Mouse (Mus musculus): ENCODE measurements around the gene Zbtb43. TPM values are rescaled to one million over a fixed set of nuclear protein-coding genes. Genes with fewer than 3 reads are reported as not detected.

Gene Zbtb43
- total and polyA plus RNA-seq, 2 experiments from 2014 or later: 21.2 to 39.6 TPM

GRCm38 (mm10) chr2:33414019-33414418, 54.3 kb downstream of the Zbtb43 start:
- Histone ChIP-seq H3K27ac (ENCODE audit: low read depth, low read length) (no peak overlapping the region), H3K4me2 (ENCODE audit: low read depth, low read length, poor library complexity, severe bottlenecking) (no peak overlapping the region), H3K4me3 (ENCODE audit: low read depth, low read length) (no peak overlapping the region), H3K36me3 (ENCODE audit: insufficient read depth, low read length) (peaks cover 22% of the 10 kb centered on the region), H3K4me1 (ENCODE audit: insufficient read depth, low read length) (no peaks in the 10 kb centered on the region), H3K27me3 (ENCODE audit: insufficient read depth, low read length) (no peaks in the 10 kb centered on the region), H3K9me3 (ENCODE audit: low read length) (no peaks in the 10 kb centered on the region), H3K9ac (replicated peaks; ENCODE audit: low read length, poor library complexity, severe bottlenecking) (no peak overlapping the region)
- ATAC-seq (ENCODE audit: low FRiP score) (no peak), DNase-seq (ENCODE audit: low spot score) (no peak)
- no peak for TF ChIP-seq CTCF (IDR thresholded peaks at IDR 0.05)
- WGBS: 93% methylated on average over 13 of the region's 13 CpGs

- ATAC-seq (ENCODE audit: low FRiP score) (no peak), DNase-seq (ENCODE audit: low spot score) (no peak)
- Histone ChIP-seq H3K27ac (ENCODE audit: low read depth, low read length) (no peak overlapping the region), H3K9me3 (ENCODE audit: low read length) (no peaks in the 10 kb centered on the region), H3K4me1 (ENCODE audit: insufficient read depth, low read length) (no peaks in the 10 kb centered on the region), H3K9ac (replicated peaks; ENCODE audit: low read length, poor library complexity, severe bottlenecking) (no peak overlapping the region), H3K4me2 (ENCODE audit: low read depth, low read length, poor library complexity, severe bottlenecking) (no peak overlapping the region), H3K4me3 (ENCODE audit: low read depth, low read length) (no peak overlapping the region), H3K27me3 (ENCODE audit: insufficient read depth, low read length) (no peaks in the 10 kb centered on the region), H3K36me3 (ENCODE audit: insufficient read depth, low read length) (peaks cover 25% of the 10 kb centered on the region)
- 89% methylated on average over 14 of the region's 14 CpGs for WGBS
- TF ChIP-seq CTCF (IDR thresholded peaks at IDR 0.05): no peak
Measured at GRCm38 (mm10) chr2:33412111-33412510, 56.2 kb downstream of the Zbtb43 start.

- 82% methylated on average over 4 of the region's 4 CpGs for WGBS
- no peak overlapping the region for H3K9ac ChIP-seq (replicated peaks; ENCODE audit: low read length, poor library complexity, severe bottlenecking)
- TF ChIP-seq CTCF (IDR thresholded peaks at IDR 0.05): no peak
- no peak overlapping the region for H3K27ac ChIP-seq (ENCODE audit: low read depth, low read length)
- H3K9me3 ChIP-seq (ENCODE audit: low read length): no peaks in the 10 kb centered on the region
- DNase-seq (ENCODE audit: low spot score) (no peak), ATAC-seq (ENCODE audit: low FRiP score) (no peak)
- no peak overlapping the region for H3K4me3 ChIP-seq (ENCODE audit: low read depth, low read length)
- no peaks in the 10 kb centered on the region for H3K4me1 ChIP-seq (ENCODE audit: insufficient read depth, low read length)
- no peaks in the 10 kb centered on the region for H3K27me3 ChIP-seq (ENCODE audit: insufficient read depth, low read length)
- no peak overlapping the region for H3K4me2 ChIP-seq (ENCODE audit: low read depth, low read length, poor library complexity, severe bottlenecking)
- H3K36me3 ChIP-seq (ENCODE audit: insufficient read depth, low read length): peaks cover 10% of the 10 kb centered on the region
Measured at GRCm38 (mm10) chr2:33403511-33404003, 64.8 kb downstream of the Zbtb43 start.

GRCm38 (mm10) chr2:33402638-33403037, 65.7 kb downstream of the Zbtb43 start:
- ATAC-seq (ENCODE audit: low FRiP score): no peak
- WGBS: 60% methylated on average over 5 of the region's 5 CpGs
- TF ChIP-seq CTCF (IDR thresholded peaks at IDR 0.05): no peak

GRCm38 (mm10) chr2:33402236-33402635, 66.1 kb downstream of the Zbtb43 start:
- no peak overlapping the region for H3K9ac ChIP-seq (replicated peaks; ENCODE audit: low read length, poor library complexity, severe bottlenecking)
- WGBS: 28% methylated on average over 7 of the region's 7 CpGs
- no peaks in the 10 kb centered on the region for H3K4me1 ChIP-seq (ENCODE audit: insufficient read depth, low read length)
- H3K4me3 ChIP-seq (ENCODE audit: low read depth, low read length): no peak overlapping the region
- no peaks in the 10 kb centered on the region for H3K27me3 ChIP-seq (ENCODE audit: insufficient read depth, low read length)
- no peak overlapping the region for H3K27ac ChIP-seq (ENCODE audit: low read depth, low read length)
- H3K9me3 ChIP-seq (ENCODE audit: low read length): no peaks in the 10 kb centered on the region
- H3K36me3 ChIP-seq (ENCODE audit: insufficient read depth, low read length): peaks cover 5% of the 10 kb centered on the region; the same call in 1 of the 2 replicates
- TF ChIP-seq CTCF (IDR thresholded peaks at IDR 0.05): peak; percentile 87
- H3K4me2 ChIP-seq (ENCODE audit: low read depth, low read length, poor library complexity, severe bottlenecking): no peak overlapping the region
- DNase-seq (ENCODE audit: low spot score) (peak; percentile 63), ATAC-seq (ENCODE audit: low FRiP score) (no peak)

More at GRCm38 (mm10) chr2:33402638-33403037, 65.7 kb downstream of the Zbtb43 start:
- Histone ChIP-seq H3K27ac (ENCODE audit: low read depth, low read length) (no peak overlapping the region), H3K4me3 (ENCODE audit: low read depth, low read length) (no peak overlapping the region), H3K4me1 (ENCODE audit: insufficient read depth, low read length) (no peaks in the 10 kb centered on the region), H3K27me3 (ENCODE audit: insufficient read depth, low read length) (no peaks in the 10 kb centered on the region), H3K9ac (replicated peaks; ENCODE audit: low read length, poor library complexity, severe bottlenecking) (no peak overlapping the region), H3K36me3 (ENCODE audit: insufficient read depth, low read length) (peaks cover 5% of the 10 kb centered on the region; the same call in 1 of the 2 replicates), H3K9me3 (ENCODE audit: low read length) (no peaks in the 10 kb centered on the region), H3K4me2 (ENCODE audit: low read depth, low read length, poor library complexity, severe bottlenecking) (no peak overlapping the region)
- DNase-seq (ENCODE audit: low spot score): no peak

GRCm38 (mm10) chr2:33401217-33401616, 67.1 kb downstream of the Zbtb43 start:
- ATAC-seq (ENCODE audit: low FRiP score) (no peak), DNase-seq (ENCODE audit: low spot score) (no peak)
- H3K27me3 ChIP-seq (ENCODE audit: insufficient read depth, low read length): no peaks in the 10 kb centered on the region
- H3K27ac ChIP-seq (ENCODE audit: low read depth, low read length): no peak overlapping the region
- no peak overlapping the region for H3K4me2 ChIP-seq (ENCODE audit: low read depth, low read length, poor library complexity, severe bottlenecking)
- H3K9me3 ChIP-seq (ENCODE audit: low read length): no peaks in the 10 kb centered on the region
- no peaks in the 10 kb centered on the region for H3K4me1 ChIP-seq (ENCODE audit: insufficient read depth, low read length)
- H3K4me3 ChIP-seq (ENCODE audit: low read depth, low read length): no peak overlapping the region
- H3K9ac ChIP-seq (replicated peaks; ENCODE audit: low read length, poor library complexity, severe bottlenecking): no peak overlapping the region
- peak; percentile 62 for TF ChIP-seq CTCF (IDR thresholded peaks at IDR 0.05)
- WGBS: 28% methylated on average over 3 of the region's 3 CpGs
- 0 out of 2 replicates have a peak, but pooled peaks cover under 1% of the 10 kb centered on the region for H3K36me3 ChIP-seq (ENCODE audit: insufficient read depth, low read length)

Measured in midbrain, postnatal 0 days (tissue).